Mouse (Mus musculus): ENCODE measurements around the gene Gpr63.

- no peak for TF ChIP-seq POLR2AphosphoS2 (IDR thresholded peaks at IDR 0.05; ENCODE audit: insufficient read length, low read depth)
- TF ChIP-seq CEBPB (IDR thresholded peaks at IDR 0.05; ENCODE audit: insufficient read depth, poor library complexity, severe bottlenecking): no peak
- TF ChIP-seq POLR2A (IDR thresholded peaks at IDR 0.05; ENCODE audit: insufficient read length, low read depth): no peak
- TF ChIP-seq USF1 (IDR thresholded peaks at IDR 0.05; ENCODE audit: low read depth): no peak
- TF ChIP-seq MAX (IDR thresholded peaks at IDR 0.05; ENCODE audit: low read depth): no peak
- no peak for TF ChIP-seq E2F4 (IDR thresholded peaks at IDR 0.05; ENCODE audit: insufficient read depth)
- TF ChIP-seq TCF12 (IDR thresholded peaks at IDR 0.05; ENCODE audit: insufficient read depth, poor library complexity, severe bottlenecking): no peak
- no peak for TF ChIP-seq TCF3 (IDR thresholded peaks at IDR 0.05; ENCODE audit: insufficient read length, low read depth)
- TF ChIP-seq SRF (IDR thresholded peaks at IDR 0.05; ENCODE audit: control insufficient read depth, insufficient read length, low read depth): no peak
- TF ChIP-seq REST (IDR thresholded peaks at IDR 0.05; ENCODE audit: insufficient read depth, insufficient read length): no peak
- TF ChIP-seq MYOD1 (IDR thresholded peaks at IDR 0.05; ENCODE audit: control insufficient read depth in 1 of 3, insufficient read length in 2 of 3, low read depth in 2 of 3): no peak
Observed at GRCm38 (mm10) chr4:24924726-24925125, 41.5 kb upstream of the Gpr63 start.

Data from myocyte (in vitro differentiated cells).